Mouse (Mus musculus) myocyte (in vitro differentiated cells): ENCODE results near the gene Snrnp40. TPM values are rescaled to one million over a fixed set of nuclear protein-coding genes. Genes with fewer than 3 reads are reported as not detected.

Source experiments
- H3K27me3 ChIP-seq: one replicate; pipeline ENCODE4 v1.6.1; 2011; ENCODE audit not compliant: control insufficient read depth, insufficient read depth, insufficient read length
- H3K36me3 ChIP-seq: one replicate; pipeline ENCODE4 v1.6.1; 2011; ENCODE audit not compliant: control insufficient read depth, insufficient read depth
- H3K4me2 ChIP-seq: one replicate; pipeline ENCODE4 v1.6.1; 2011; ENCODE audit warnings: low read depth, control low read depth
- H3K4me3 ChIP-seq: one replicate; pipeline ENCODE4 v1.5.1; 2011; ENCODE audit warnings: mild to moderate bottlenecking, control low read depth, moderate library complexity
- H3K79me2 ChIP-seq: one replicate; pipeline ENCODE4 v1.6.1; 2011; ENCODE audit not compliant: control insufficient read depth, insufficient read depth
- H3ac ChIP-seq: one replicate; pipeline ENCODE4 v1.6.1; 2011; ENCODE audit not compliant: control insufficient read depth, insufficient read length
- CEBPB ChIP-seq: IDR thresholded peaks from 2 replicates; pipeline ENCODE4 v1.6.1; 2011; ENCODE audit warnings: mild to moderate bottlenecking, moderate library complexity; ENCODE audit not compliant: poor library complexity, insufficient read depth, severe bottlenecking
- E2F4 ChIP-seq: IDR thresholded peaks from one replicate; pipeline ENCODE4 v1.6.1; 2011; ENCODE audit warnings: mild to moderate bottlenecking, control low read depth, moderate library complexity; ENCODE audit not compliant: insufficient read depth
- MAX ChIP-seq: IDR thresholded peaks from one replicate; pipeline ENCODE4 v1.6.1; 2011; ENCODE audit warnings: low read depth, mild to moderate bottlenecking, control low read depth
- MYOD1 ChIP-seq, 3 experiments: IDR thresholded peaks; one replicate each; pipeline ENCODE4 v1.6.1; 2011; ENCODE audit warnings: control low read depth in 2 of 3, low read depth in 2 of 3, mild to moderate bottlenecking in 2 of 3, moderate library complexity in 1 of 3; ENCODE audit not compliant: insufficient read length in 2 of 3, control insufficient read depth in 1 of 3
- MYOG ChIP-seq, 3 experiments: IDR thresholded peaks; one replicate each; pipeline ENCODE4 v1.6.1; 2011; ENCODE audit warnings: control low read depth in 2 of 3, low read depth in 2 of 3, mild to moderate bottlenecking in 2 of 3; ENCODE audit not compliant: insufficient read length in 2 of 3, control insufficient read depth in 1 of 3, insufficient read depth in 1 of 3
- POLR2A ChIP-seq: IDR thresholded peaks from one replicate; pipeline ENCODE4 v1.6.1; 2011; ENCODE audit warnings: low read depth, mild to moderate bottlenecking, control low read depth, moderate library complexity; ENCODE audit not compliant: insufficient read length
- POLR2AphosphoS2 ChIP-seq: IDR thresholded peaks from one replicate; pipeline ENCODE4 v1.6.1; 2011; ENCODE audit warnings: low read depth, control low read depth; ENCODE audit not compliant: insufficient read length
- REST ChIP-seq: IDR thresholded peaks from one replicate; pipeline ENCODE4 v1.6.1; 2011; ENCODE audit warnings: mild to moderate bottlenecking, control low read depth, moderate library complexity; ENCODE audit not compliant: insufficient read depth, insufficient read length
- SRF ChIP-seq: IDR thresholded peaks from one replicate; pipeline ENCODE4 v1.6.1; 2011; ENCODE audit warnings: low read depth; ENCODE audit not compliant: control insufficient read depth, insufficient read length
- TCF12 ChIP-seq: IDR thresholded peaks from one replicate; pipeline ENCODE4 v1.6.1; 2011; ENCODE audit warnings: mild to moderate bottlenecking, control low read depth; ENCODE audit not compliant: poor library complexity, insufficient read depth, severe bottlenecking
- TCF3 ChIP-seq: IDR thresholded peaks from one replicate; pipeline ENCODE4 v1.6.1; 2011; ENCODE audit warnings: low read depth, control low read depth; ENCODE audit not compliant: insufficient read length
- USF1 ChIP-seq: IDR thresholded peaks from one replicate; pipeline ENCODE4 v1.6.1; 2011; ENCODE audit warnings: low read depth, mild to moderate bottlenecking, control low read depth, moderate library complexity
- polyA plus RNA-seq: library from polyadenylated mRNA; unstranded; fragments of >200 nt; fragmentation: generic; extraction: Trizol; gene quantifications from one replicate; pipeline ENCODE4 v1.2.1, GENCODE M21; 2012; ENCODE audit warnings: missing spikeins

Gene Snrnp40
- polyA plus RNA-seq, 1 experiment: 37.8 TPM

DNA sequence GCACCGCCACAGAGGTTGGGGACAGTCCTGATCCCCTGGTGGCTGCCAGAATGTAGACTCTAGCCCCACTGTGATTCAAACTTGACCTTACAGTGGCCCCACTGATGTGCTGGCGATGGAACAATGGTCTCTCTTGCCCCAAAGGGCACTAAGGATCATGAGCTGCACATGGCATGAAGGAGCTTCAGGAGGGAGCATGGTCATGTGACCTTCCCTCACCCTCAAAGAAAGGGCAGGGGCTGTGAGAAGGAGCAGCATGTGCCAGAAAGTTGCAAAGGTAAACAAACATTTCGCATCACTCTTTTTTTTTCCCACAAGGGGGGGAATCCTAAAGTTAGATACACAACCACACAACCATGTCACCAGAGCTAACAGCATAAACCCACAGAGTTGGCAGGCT lies 41.8 kb upstream of the Snrnp40 start:
- H3K79me2 ChIP-seq: no peaks in the 10 kb centered on the region
- no peaks in the 10 kb centered on the region for H3K27me3 ChIP-seq
- H3K4me2 ChIP-seq: no peak overlapping the region
- H3K4me3 ChIP-seq: no peak overlapping the region
- H3ac ChIP-seq: no peak overlapping the region
- peaks cover 3% of the 10 kb centered on the region for H3K36me3 ChIP-seq
- TF ChIP-seq E2F4 (no peak), MAX (no peak), POLR2A (no peak), CEBPB (no peak), TCF3 (no peak), TCF12 (no peak), USF1 (no peak), SRF (no peak), REST (no peak), POLR2AphosphoS2 (no peak), MYOD1 (IDR thresholded peaks at IDR 0.05; ENCODE audit: control insufficient read depth in 1 of 3, insufficient read length in 2 of 3, low read depth in 2 of 3) (no peak), MYOG (IDR thresholded peaks at IDR 0.05; ENCODE audit: control insufficient read depth in 1 of 3, insufficient read depth in 1 of 3, insufficient read length in 2 of 3, low read depth in 2 of 3) (no peak)

DNA sequence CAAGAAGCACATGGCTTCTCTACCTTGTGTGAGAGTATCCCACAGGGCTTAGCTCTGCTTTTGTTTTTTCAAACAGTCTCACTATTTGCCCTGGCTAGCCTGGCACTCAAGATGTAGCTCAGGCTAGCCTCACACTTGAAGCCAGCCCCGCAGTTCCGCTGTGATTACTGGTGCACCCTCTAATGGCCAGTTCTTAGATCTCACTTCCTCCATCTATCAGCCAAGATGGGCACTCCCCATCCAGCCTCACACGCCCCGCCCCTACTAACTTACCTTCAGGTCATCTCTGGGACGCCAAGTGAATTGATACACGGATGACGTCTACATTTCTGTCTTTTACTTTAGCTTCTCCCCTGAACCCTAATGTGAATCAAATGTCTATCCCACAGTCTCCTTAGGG lies 40.4 kb upstream of the Snrnp40 start:
- Histone ChIP-seq H3ac (no peak overlapping the region), H3K4me2 (no peak overlapping the region), H3K27me3 (no peaks in the 10 kb centered on the region), H3K36me3 (peaks cover 3% of the 10 kb centered on the region), H3K4me3 (no peak overlapping the region), H3K79me2 (no peaks in the 10 kb centered on the region)
- TF ChIP-seq TCF3: no peak
- no peak for TF ChIP-seq USF1
- no peak for TF ChIP-seq SRF
- TF ChIP-seq POLR2AphosphoS2: no peak
- no peak for TF ChIP-seq MYOG (IDR thresholded peaks at IDR 0.05; ENCODE audit: control insufficient read depth in 1 of 3, insufficient read depth in 1 of 3, insufficient read length in 2 of 3, low read depth in 2 of 3)
- no peak for TF ChIP-seq POLR2A
- TF ChIP-seq MYOD1 (IDR thresholded peaks at IDR 0.05; ENCODE audit: control insufficient read depth in 1 of 3, insufficient read length in 2 of 3, low read depth in 2 of 3): no peak
- TF ChIP-seq CEBPB: no peak
- no peak for TF ChIP-seq TCF12
- TF ChIP-seq E2F4: no peak
- TF ChIP-seq MAX: no peak
- no peak for TF ChIP-seq REST

DNA sequence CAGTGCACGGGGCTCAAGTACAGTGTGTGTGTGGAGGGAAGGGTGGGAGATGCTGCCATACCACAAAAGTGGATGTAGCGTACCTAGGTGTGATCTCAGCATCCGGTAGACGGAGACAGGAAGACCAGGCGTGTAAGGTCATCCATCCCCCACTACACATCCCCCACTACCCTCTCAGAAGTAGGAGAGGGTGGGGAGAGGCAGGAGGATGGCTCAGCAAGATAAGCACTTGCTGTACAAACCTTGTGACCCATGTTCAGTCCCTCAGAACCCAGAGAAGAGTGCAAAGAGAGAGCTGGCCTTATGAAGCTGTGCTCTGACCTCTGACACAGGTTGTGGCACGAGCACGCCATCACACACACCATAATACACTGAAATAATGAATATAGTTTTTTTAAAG lies 38.3 kb upstream of the Snrnp40 start:
- Histone ChIP-seq H3ac (no peak overlapping the region), H3K4me2 (no peak overlapping the region), H3K4me3 (no peak overlapping the region), H3K36me3 (no peaks in the 10 kb centered on the region), H3K27me3 (no peaks in the 10 kb centered on the region), H3K79me2 (no peaks in the 10 kb centered on the region)
- TF ChIP-seq USF1: no peak
- no peak for TF ChIP-seq TCF12
- TF ChIP-seq E2F4: no peak
- no peak for TF ChIP-seq MYOG (IDR thresholded peaks at IDR 0.05; ENCODE audit: control insufficient read depth in 1 of 3, insufficient read depth in 1 of 3, insufficient read length in 2 of 3, low read depth in 2 of 3)
- no peak for TF ChIP-seq MYOD1 (IDR thresholded peaks at IDR 0.05; ENCODE audit: control insufficient read depth in 1 of 3, insufficient read length in 2 of 3, low read depth in 2 of 3)
- TF ChIP-seq REST: no peak
- TF ChIP-seq POLR2A: no peak
- no peak for TF ChIP-seq SRF
- no peak for TF ChIP-seq TCF3
- TF ChIP-seq POLR2AphosphoS2: no peak
- TF ChIP-seq CEBPB: no peak
- TF ChIP-seq MAX: no peak

DNA sequence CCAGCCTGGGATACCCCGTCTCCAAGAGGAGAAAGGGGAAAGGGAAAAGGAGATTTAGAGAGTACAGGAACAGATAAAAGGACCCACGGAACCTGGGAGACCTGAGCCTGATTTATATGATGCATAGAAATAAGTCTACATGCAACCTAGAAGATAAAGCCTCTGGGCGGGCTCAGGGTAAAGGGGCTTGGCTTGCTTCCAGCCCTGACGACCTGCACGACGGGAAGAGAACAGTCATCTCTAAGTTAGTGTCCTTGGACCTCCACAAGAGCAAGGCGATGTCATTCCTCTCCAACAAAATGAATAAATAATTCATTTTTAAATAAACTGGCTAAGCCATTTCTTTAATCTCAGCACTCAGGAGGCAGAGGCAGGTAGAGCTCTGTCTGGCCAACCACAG lies 37.4 kb upstream of the Snrnp40 start:
- H3ac ChIP-seq: no peak overlapping the region
- no peaks in the 10 kb centered on the region for H3K36me3 ChIP-seq
- no peak overlapping the region for H3K4me2 ChIP-seq
- TF ChIP-seq MYOD1 (IDR thresholded peaks at IDR 0.05; ENCODE audit: control insufficient read depth in 1 of 3, insufficient read length in 2 of 3, low read depth in 2 of 3): no peak
- no peak for TF ChIP-seq POLR2A
- no peak for TF ChIP-seq MYOG (IDR thresholded peaks at IDR 0.05; ENCODE audit: control insufficient read depth in 1 of 3, insufficient read depth in 1 of 3, insufficient read length in 2 of 3, low read depth in 2 of 3)
- no peak for TF ChIP-seq TCF3
- no peak for TF ChIP-seq POLR2AphosphoS2
- TF ChIP-seq E2F4: no peak
- TF ChIP-seq CEBPB: no peak
- no peak for TF ChIP-seq SRF
- TF ChIP-seq REST: no peak
- TF ChIP-seq MAX: no peak
- TF ChIP-seq USF1: no peak
- H3K79me2 ChIP-seq: no peaks in the 10 kb centered on the region
- no peaks in the 10 kb centered on the region for H3K27me3 ChIP-seq
- H3K4me3 ChIP-seq: no peak overlapping the region

DNA sequence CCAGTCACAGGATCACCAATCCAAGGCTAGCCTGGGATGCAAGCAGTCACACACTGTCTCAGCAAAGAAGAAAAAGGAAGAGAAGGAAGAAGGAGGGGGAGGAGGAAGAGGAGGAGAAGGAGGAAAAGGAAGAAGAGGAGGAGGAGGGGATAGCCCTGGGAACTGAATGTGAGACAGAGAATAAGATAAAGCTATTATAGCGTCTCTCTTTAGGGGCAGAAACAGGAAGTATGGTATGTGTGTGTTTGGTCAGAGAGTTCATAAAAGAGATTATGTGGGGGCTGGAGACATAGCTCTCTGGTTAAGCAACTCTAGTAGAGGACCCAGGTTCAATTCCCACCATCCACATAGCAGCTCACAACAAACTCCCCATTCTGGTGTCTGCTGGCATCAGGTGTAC lies 36.8 kb upstream of the Snrnp40 start:
- Histone ChIP-seq H3K4me3 (no peak overlapping the region), H3K79me2 (no peaks in the 10 kb centered on the region), H3K36me3 (no peaks in the 10 kb centered on the region), H3K27me3 (no peaks in the 10 kb centered on the region), H3ac (no peak overlapping the region), H3K4me2 (no peak overlapping the region)
- no peak for TF ChIP-seq POLR2A
- no peak for TF ChIP-seq USF1
